Mouse (Mus musculus): Measurements from ENCODE around the gene Frrs1l. TPM values are rescaled to one million over a fixed set of nuclear protein-coding genes. Genes with fewer than 3 reads are reported as not detected.
A peak's percentile ranks its signal among the peaks of the same experiment; 100 is the strongest.

Gene Frrs1l
- 0.12 and 0.14 TPM in 2 replicates for polyA plus RNA-seq (2015; fragmentation: Nextera tagmentation; extraction: Ambion mirVana)

- H3K4me1 ChIP-seq (replicated peaks; ENCODE audit: insufficient read depth, low read length): peaks cover 6% of the 10 kb centered on the region; the same call in 1 of the 2 replicates
- DNase-seq (ENCODE audit: low spot score) (no peak), ATAC-seq (replicated peaks; ENCODE audit: low FRiP score, low read depth) (0 out of 2 replicates have a peak, but pooled peaks have one; percentile 21)
- no peaks in the 10 kb centered on the region for H3K36me3 ChIP-seq (ENCODE audit: insufficient read depth, low read length)
- TF ChIP-seq CTCF (IDR thresholded peaks at IDR 0.05; ENCODE audit: low read depth): no peak
- peaks cover 15% of the 10 kb centered on the region; the same call in 1 of the 2 replicates for H3K27me3 ChIP-seq (ENCODE audit: insufficient read depth, low read length)
- no peak within 1 kb of the TSS for H3K27ac ChIP-seq
- under 1% methylated on average over 34 of the region's 44 CpGs for WGBS
- peak within 1 kb of the TSS; percentile 96 for H3K4me2 ChIP-seq (ENCODE audit: low read length)
- no peaks in the 10 kb centered on the region for H3K9me3 ChIP-seq (replicated peaks; ENCODE audit: low read length)
- H3K9ac ChIP-seq (ENCODE audit: low read depth, low read length): peak within 1 kb of the TSS; percentile 51
- peak within 1 kb of the TSS; percentile 67 for H3K4me3 ChIP-seq (replicated peaks; ENCODE audit: low read depth, low read length)
Observed at GRCm38 (mm10) chr4:56990215-56990584, at the start of gene Frrs1l. TSS of gene Frrs1l (minus strand) at chr4:56990391.

- peak overlapping the region; percentile 35 for H3K4me2 ChIP-seq (ENCODE audit: low read length)
- no peaks in the 10 kb centered on the region for H3K36me3 ChIP-seq (ENCODE audit: insufficient read depth, low read length)
- no peak overlapping the region for H3K9ac ChIP-seq (ENCODE audit: low read depth, low read length)
- no peak; the same call in 1 of the 2 replicates for ATAC-seq (replicated peaks; ENCODE audit: low FRiP score, low read depth)
- no peaks in the 10 kb centered on the region for H3K27me3 ChIP-seq (ENCODE audit: insufficient read depth, low read length)
- TF ChIP-seq CTCF (IDR thresholded peaks at IDR 0.05; ENCODE audit: low read depth): no peak
- 14% methylated on average over 22 of the region's 23 CpGs for WGBS
- no peaks in the 10 kb centered on the region; the same call in 1 of the 2 replicates for H3K9me3 ChIP-seq (replicated peaks; ENCODE audit: low read length)
- no peaks in the 10 kb centered on the region for H3K4me1 ChIP-seq (replicated peaks; ENCODE audit: insufficient read depth, low read length)
- no peak overlapping the region for H3K4me3 ChIP-seq (replicated peaks; ENCODE audit: low read depth, low read length)
- H3K27ac ChIP-seq: no peak overlapping the region
- peak; percentile 35 for DNase-seq (ENCODE audit: low spot score)
Observed at GRCm38 (mm10) chr4:57039127-57040031, 49.2 kb upstream of the Frrs1l start.

- no peaks in the 10 kb centered on the region for H3K9me3 ChIP-seq (replicated peaks; ENCODE audit: low read length)
- H3K27ac ChIP-seq: no peak overlapping the region
- no peak overlapping the region for H3K4me3 ChIP-seq (replicated peaks; ENCODE audit: low read depth, low read length)
- DNase-seq (ENCODE audit: low spot score) (no peak), ATAC-seq (replicated peaks; ENCODE audit: low FRiP score, low read depth) (no peak)
- H3K9ac ChIP-seq (ENCODE audit: low read depth, low read length): no peak overlapping the region
- H3K27me3 ChIP-seq (ENCODE audit: insufficient read depth, low read length): no peaks in the 10 kb centered on the region
- H3K4me1 ChIP-seq (replicated peaks; ENCODE audit: insufficient read depth, low read length): no peaks in the 10 kb centered on the region
- 70% methylated on average over 7 of the region's 7 CpGs for WGBS
- TF ChIP-seq CTCF (IDR thresholded peaks at IDR 0.05; ENCODE audit: low read depth): no peak
- no peak overlapping the region for H3K4me2 ChIP-seq (ENCODE audit: low read length)
- no peaks in the 10 kb centered on the region for H3K36me3 ChIP-seq (ENCODE audit: insufficient read depth, low read length)
Observed at GRCm38 (mm10) chr4:57037554-57037953, 47.4 kb upstream of the Frrs1l start.

- DNase-seq (ENCODE audit: low spot score) (no peak), ATAC-seq (replicated peaks; ENCODE audit: low FRiP score, low read depth) (no peak)
- no peaks in the 10 kb centered on the region for H3K9me3 ChIP-seq (replicated peaks; ENCODE audit: low read length)
- no peaks in the 10 kb centered on the region for H3K4me1 ChIP-seq (replicated peaks; ENCODE audit: insufficient read depth, low read length)
- H3K27me3 ChIP-seq (ENCODE audit: insufficient read depth, low read length): no peaks in the 10 kb centered on the region
- H3K4me3 ChIP-seq (replicated peaks; ENCODE audit: low read depth, low read length): no peak overlapping the region
- TF ChIP-seq CTCF (IDR thresholded peaks at IDR 0.05; ENCODE audit: low read depth): peak; percentile 41; the same call in 1 of the 2 replicates
- H3K36me3 ChIP-seq (ENCODE audit: insufficient read depth, low read length): no peaks in the 10 kb centered on the region
- H3K27ac ChIP-seq: no peak overlapping the region
- 67% methylated on average over 5 of the region's 5 CpGs for WGBS
- no peak overlapping the region for H3K4me2 ChIP-seq (ENCODE audit: low read length)
- no peak overlapping the region for H3K9ac ChIP-seq (ENCODE audit: low read depth, low read length)
Observed at GRCm38 (mm10) chr4:57034169-57034568, 44.0 kb upstream of the Frrs1l start.

- H3K27ac ChIP-seq: no peak overlapping the region
- no peaks in the 10 kb centered on the region for H3K27me3 ChIP-seq (ENCODE audit: insufficient read depth, low read length)
- H3K4me1 ChIP-seq (replicated peaks; ENCODE audit: insufficient read depth, low read length): no peaks in the 10 kb centered on the region
- no peak for DNase-seq (ENCODE audit: low spot score)
- no peak for TF ChIP-seq CTCF (IDR thresholded peaks at IDR 0.05; ENCODE audit: low read depth)
- no peak overlapping the region for H3K4me3 ChIP-seq (replicated peaks; ENCODE audit: low read depth, low read length)
- 55% methylated on average over 4 of the region's 4 CpGs for WGBS
- no peaks in the 10 kb centered on the region for H3K36me3 ChIP-seq (ENCODE audit: insufficient read depth, low read length)
- no peak overlapping the region for H3K4me2 ChIP-seq (ENCODE audit: low read length)
- ATAC-seq (replicated peaks; ENCODE audit: low FRiP score, low read depth): no peak
- H3K9ac ChIP-seq (ENCODE audit: low read depth, low read length): no peak overlapping the region
- H3K9me3 ChIP-seq (replicated peaks; ENCODE audit: low read length): no peaks in the 10 kb centered on the region
Observed at GRCm38 (mm10) chr4:57031440-57031839, 41.2 kb upstream of the Frrs1l start.

- no peak overlapping the region for H3K27ac ChIP-seq
- H3K4me3 ChIP-seq (replicated peaks; ENCODE audit: low read depth, low read length): no peak overlapping the region
- H3K36me3 ChIP-seq (ENCODE audit: insufficient read depth, low read length): no peaks in the 10 kb centered on the region
- no peak overlapping the region for H3K9ac ChIP-seq (ENCODE audit: low read depth, low read length)
- H3K4me1 ChIP-seq (replicated peaks; ENCODE audit: insufficient read depth, low read length): no peaks in the 10 kb centered on the region
- WGBS: 54% methylated on average over 10 of the region's 10 CpGs
- H3K27me3 ChIP-seq (ENCODE audit: insufficient read depth, low read length): no peaks in the 10 kb centered on the region
- H3K4me2 ChIP-seq (ENCODE audit: low read length): no peak overlapping the region
- no peak for TF ChIP-seq CTCF (IDR thresholded peaks at IDR 0.05; ENCODE audit: low read depth)
- DNase-seq (ENCODE audit: low spot score) (no peak), ATAC-seq (replicated peaks; ENCODE audit: low FRiP score, low read depth) (no peak)
- no peaks in the 10 kb centered on the region for H3K9me3 ChIP-seq (replicated peaks; ENCODE audit: low read length)
Observed at GRCm38 (mm10) chr4:57027954-57028353, 37.8 kb upstream of the Frrs1l start.

Data from kidney, postnatal 0 days (tissue).